Mouse (Mus musculus) stomach, postnatal 0 days (tissue): ENCODE results near the gene Dlgap3. TPM values are rescaled to one million over a fixed set of nuclear protein-coding genes. Genes with fewer than 3 reads are reported as not detected.

Experiments used
- ATAC-seq: fragments of 200-750 bp; cut with Nextera tagmentation; 2 replicates; pipeline ENCODE4 v1.8.0; 2017; ENCODE audit not compliant: low FRiP score, low TSS enrichment
- DNase-seq: peaks from one replicate; pipeline ENCODE4 v3.0.0-alpha.2; 2016; ENCODE audit warnings: low spot score
- H3K27ac ChIP-seq: fragments of 300-500 bp; sonication (generic); replicated peaks from 2 replicates; pipeline ENCODE4 v1.5.1; 2014; ENCODE audit warnings: mild to moderate bottlenecking, control low read depth
- H3K27me3 ChIP-seq: fragments of 300-500 bp; sonication (generic); 2 replicates; pipeline ENCODE4 v1.6.1; 2014; ENCODE audit warnings: low read length; ENCODE audit not compliant: control insufficient read depth, insufficient read depth
- H3K36me3 ChIP-seq: fragments of 300-500 bp; sonication (generic); 2 replicates; pipeline ENCODE4 v1.6.1; 2014; ENCODE audit warnings: low read length, mixed read lengths; ENCODE audit not compliant: control insufficient read depth, insufficient read depth
- H3K4me1 ChIP-seq: fragments of 300-500 bp; sonication (generic); replicated peaks from 2 replicates; pipeline ENCODE4 v1.6.1; 2014; ENCODE audit warnings: antibody characterized with exemption; ENCODE audit not compliant: control insufficient read depth, insufficient read depth
- H3K4me2 ChIP-seq: fragments of 300-500 bp; sonication (generic); replicated peaks from 2 replicates; pipeline ENCODE4 v1.6.1; 2014; ENCODE audit warnings: low read depth, mild to moderate bottlenecking, control low read depth, moderate library complexity
- H3K4me3 ChIP-seq: fragments of 300-500 bp; sonication (generic); 2 replicates; pipeline ENCODE4 v1.5.1; 2014; ENCODE audit warnings: low read depth, low read length, control low read depth
- H3K9ac ChIP-seq: fragments of 300-500 bp; sonication (generic); 2 replicates; pipeline ENCODE4 v1.6.1; 2014; ENCODE audit warnings: mild to moderate bottlenecking, low read length, control low read depth, mixed read lengths
- H3K9me3 ChIP-seq: fragments of 300-500 bp; sonication (generic); 2 replicates; pipeline ENCODE4 v1.6.1; 2016; ENCODE audit warnings: low read length; ENCODE audit not compliant: control insufficient read depth
- CTCF ChIP-seq: IDR thresholded peaks from 2 replicates; pipeline ENCODE4 v1.5.1; 2016; ENCODE audit warnings: antibody characterized with exemption, low read depth, mild to moderate bottlenecking, moderate library complexity
- EP300 ChIP-seq: optimal IDR thresholded peaks from 2 replicates; pipeline ENCODE3; 2016; ENCODE audit warnings: antibody characterized with exemption
- WGBS: fragments of 180-500 bp; shearing (Covaris S2); extraction: QIAGEN DNeasy Blood & Tissue Kit; methylation state at CpG from one replicate; pipeline ENCODE4 v1.1.7; 2014; 5-methylcytosine and 5-hydroxymethylcytosine counted together
- polyA plus RNA-seq: library from polyadenylated mRNA; unstranded; fragments of >200 nt; fragmentation: Nextera tagmentation; extraction: Ambion mirVana; gene quantifications from 2 replicates; pipeline ENCODE4 v1.2.1, GENCODE M21; 2015

The Dlgap3 gene
- polyA plus RNA-seq, 1 experiment from 2014 or later: 0.45 TPM

- Histone ChIP-seq H3K27me3 (peaks cover 3% of the 10 kb centered on the region), H3K4me3 (no peak overlapping the region), H3K4me1 (no peaks in the 10 kb centered on the region), H3K27ac (no peak overlapping the region), H3K9ac (no peak overlapping the region), H3K4me2 (no peak overlapping the region), H3K9me3 (no peaks in the 10 kb centered on the region), H3K36me3 (no peaks in the 10 kb centered on the region)
- 63% methylated on average over 4 of the region's 4 CpGs for WGBS
- DNase-seq (no peak), ATAC-seq (no peak)
- no peak for TF ChIP-seq CTCF
- no peak for TF ChIP-seq EP300
Observed at GRCm38 (mm10) chr4:127226067-127226466, 57.1 kb downstream of the Dlgap3 start.

- peaks cover 3% of the 10 kb centered on the region for H3K27me3 ChIP-seq
- DNase-seq (no peak), ATAC-seq (no peak)
- TF ChIP-seq EP300 (no peak), CTCF (no peak)
- H3K36me3 ChIP-seq: no peaks in the 10 kb centered on the region
- no peak overlapping the region for H3K4me3 ChIP-seq
- 16% methylated on average over 17 of the region's 17 CpGs for WGBS
- H3K9ac ChIP-seq: no peak overlapping the region
- H3K4me1 ChIP-seq: no peaks in the 10 kb centered on the region
- H3K9me3 ChIP-seq: no peaks in the 10 kb centered on the region
- no peak overlapping the region for H3K4me2 ChIP-seq
- H3K27ac ChIP-seq: no peak overlapping the region
Observed at GRCm38 (mm10) chr4:127227051-127227673, 58.2 kb downstream of the Dlgap3 start.

- H3K4me3 ChIP-seq: no peak overlapping the region
- 0 out of 2 replicates have a peak, but pooled peaks cover 2% of the 10 kb centered on the region for H3K4me1 ChIP-seq
- DNase-seq (no peak), ATAC-seq (no peak)
- H3K9ac ChIP-seq: no peak overlapping the region
- no peaks in the 10 kb centered on the region for H3K9me3 ChIP-seq
- no peak overlapping the region for H3K4me2 ChIP-seq
- H3K27me3 ChIP-seq: peaks cover 3% of the 10 kb centered on the region; the same call in 1 of the 2 replicates
- WGBS: 41% methylated on average over 6 of the region's 6 CpGs
- H3K36me3 ChIP-seq: no peaks in the 10 kb centered on the region
- H3K27ac ChIP-seq: no peak overlapping the region
- TF ChIP-seq EP300 (no peak), CTCF (no peak)
Observed at GRCm38 (mm10) chr4:127232028-127232427, 63.0 kb downstream of the Dlgap3 start.

GRCm38 (mm10) chr4:127232551-127232950 lies 63.5 kb downstream of the Dlgap3 start:
- ATAC-seq (no peak), DNase-seq (no peak)
- Histone ChIP-seq H3K4me3 (no peak overlapping the region), H3K9ac (no peak overlapping the region), H3K36me3 (no peaks in the 10 kb centered on the region), H3K4me1 (0 out of 2 replicates have a peak, but pooled peaks cover 2% of the 10 kb centered on the region), H3K9me3 (no peaks in the 10 kb centered on the region), H3K27me3 (no peaks in the 10 kb centered on the region; the same call in 1 of the 2 replicates), H3K27ac (no peak overlapping the region), H3K4me2 (no peak overlapping the region)
- TF ChIP-seq CTCF (no peak), EP300 (no peak)
- WGBS: 69% methylated on average over 5 of the region's 5 CpGs

GRCm38 (mm10) chr4:127233416-127234125 lies 64.6 kb downstream of the Dlgap3 start:
- H3K4me1 ChIP-seq: 0 out of 2 replicates have a peak, but pooled peaks cover 2% of the 10 kb centered on the region
- no peak overlapping the region for H3K27ac ChIP-seq
- ATAC-seq (no peak), DNase-seq (no peak)
- TF ChIP-seq EP300: no peak
- TF ChIP-seq CTCF: no peak
- H3K4me2 ChIP-seq: no peak overlapping the region
- no peaks in the 10 kb centered on the region; the same call in 1 of the 2 replicates for H3K27me3 ChIP-seq
- H3K4me3 ChIP-seq: no peak overlapping the region
- H3K9ac ChIP-seq: no peak overlapping the region
- WGBS: 82% methylated on average over 40 of the region's 40 CpGs
- H3K9me3 ChIP-seq: no peaks in the 10 kb centered on the region
- no peaks in the 10 kb centered on the region for H3K36me3 ChIP-seq
